Mouse (Mus musculus) lung, adult 2 months (tissue): Measurements from ENCODE around the gene Olfr1043.

Experiments
- CTCF ChIP-seq: fragments of 200-500 bp; IDR thresholded peaks from 2 replicates; pipeline ENCODE4 v1.5.1; 2011; ENCODE audit warnings: mild to moderate bottlenecking, low read length, control low read depth; ENCODE audit not compliant: insufficient read depth
- POLR2A ChIP-seq: fragments of 200-500 bp; IDR thresholded peaks from 2 replicates; pipeline ENCODE4 v1.6.1; 2011; ENCODE audit warnings: low read depth, mild to moderate bottlenecking, control low read depth, low read length, borderline replicate concordance; ENCODE audit errors: extremely low read depth

GRCm38 (mm10) chr2:86167422-86167821 lies at the start of gene Olfr1043:
- no peak for TF ChIP-seq CTCF
- TF ChIP-seq POLR2A: no peak
